Mouse (Mus musculus) left cerebral cortex, postnatal 25 days (tissue): ENCODE measurements around the gene Mroh9. TPM values are rescaled to one million over a fixed set of nuclear protein-coding genes. Genes with fewer than 3 reads are reported as not detected.

Experiments
- DNase-seq, 2 experiments: peaks; one replicate each; pipeline ENCODE4 v3.0.0; 2022; ENCODE audit warnings: low spot score in 2 of 2, mixed read lengths in 1 of 2
- intact Hi-C: fragments of 180-260 bp; cut with DNase I; formaldehyde crosslinking; loops from one replicate; pipeline ENCODE4 v1.15.1; 2025
- total RNA-seq, 2 experiments: library from RNA; stranded (reverse); gene quantifications; 2 replicates each; pipeline ENCODE4 v1.2.3; 2021

The Mroh9 gene
- not detected for total RNA-seq

DNA sequence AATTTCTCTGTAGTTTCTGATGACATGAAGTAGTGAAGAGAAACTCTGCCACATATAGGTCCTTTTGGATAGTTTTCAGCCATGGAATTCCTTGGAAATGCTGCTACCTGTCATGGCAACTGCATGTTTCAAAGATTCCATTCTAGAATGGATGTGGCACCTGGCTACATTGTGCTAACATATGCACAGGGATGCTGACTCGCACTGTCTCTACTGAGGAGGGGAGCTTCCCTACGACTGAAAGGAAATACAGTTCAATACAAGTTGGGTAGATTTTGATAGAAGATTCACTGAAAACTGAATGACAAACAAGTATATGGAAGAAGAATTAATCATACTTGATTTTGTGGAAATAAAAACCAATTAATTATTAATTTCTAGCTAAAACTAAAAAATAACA, at the start of gene Mroh9:
Mroh9 (minus strand) TSS at position 101 of the 400 bp plus-strand sequence.
- no peak for DNase-seq
- intact Hi-C loops: no loop called here

DNA sequence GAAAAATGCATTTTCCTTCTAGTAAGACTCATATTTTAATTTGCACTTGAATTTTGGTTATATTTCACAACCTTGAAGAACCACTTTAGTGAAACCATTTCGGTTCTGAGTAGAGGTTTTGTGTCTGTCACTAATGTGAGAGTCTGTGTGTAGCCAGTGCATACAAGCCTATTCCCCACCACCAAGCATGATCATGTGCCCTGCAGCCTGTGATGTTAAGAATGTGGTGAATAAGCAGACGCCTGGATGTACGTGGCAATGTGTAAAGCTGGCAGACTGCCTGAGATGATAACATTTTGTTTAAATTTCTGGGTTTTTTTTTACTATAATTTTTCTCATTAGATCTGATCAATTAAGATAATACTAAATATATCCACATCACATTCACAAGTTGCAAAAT, 44.5 kb upstream of the Mroh9 start:
- no peak for DNase-seq
- intact Hi-C loops: no loop called here

DNA sequence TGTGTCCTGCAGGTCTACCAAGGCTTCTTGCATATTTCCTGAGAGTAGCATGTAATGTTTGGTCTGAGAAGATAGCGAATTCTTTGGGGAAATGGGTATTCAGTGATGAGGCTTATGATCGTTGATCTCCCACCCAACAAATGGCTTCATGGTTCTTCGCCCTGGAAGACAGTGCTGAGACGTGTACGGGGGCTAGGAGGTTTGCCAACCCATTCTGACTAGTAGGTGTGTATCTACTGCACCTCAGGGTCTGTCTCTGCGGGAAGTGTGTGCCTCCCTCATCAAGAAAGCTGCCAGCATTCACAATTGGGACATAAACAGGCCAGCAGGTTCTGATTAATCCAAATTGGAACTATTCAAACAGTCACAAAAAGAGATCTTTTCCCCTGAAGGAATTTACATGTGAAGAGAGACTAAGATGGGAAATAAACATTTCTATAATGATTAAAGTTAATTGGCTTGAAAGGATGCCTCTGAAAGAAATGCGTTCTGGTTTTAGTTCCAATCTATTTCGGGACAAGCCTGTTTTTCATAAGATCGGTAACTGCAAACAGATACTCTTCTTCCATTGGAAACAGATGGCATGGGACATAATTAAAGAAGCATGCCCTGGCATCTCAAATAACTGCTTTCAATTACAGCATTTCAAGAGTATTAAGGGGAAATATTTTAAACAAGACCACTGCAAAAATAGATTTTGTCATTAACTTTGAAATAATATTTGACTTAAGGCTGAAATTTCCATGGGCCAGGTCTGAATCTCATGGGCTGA, 43.8 kb upstream of the Mroh9 start:
- intact Hi-C loops: no loop called here
- DNase-seq: peak in 1 of 2 experiments; percentile 8

DNA sequence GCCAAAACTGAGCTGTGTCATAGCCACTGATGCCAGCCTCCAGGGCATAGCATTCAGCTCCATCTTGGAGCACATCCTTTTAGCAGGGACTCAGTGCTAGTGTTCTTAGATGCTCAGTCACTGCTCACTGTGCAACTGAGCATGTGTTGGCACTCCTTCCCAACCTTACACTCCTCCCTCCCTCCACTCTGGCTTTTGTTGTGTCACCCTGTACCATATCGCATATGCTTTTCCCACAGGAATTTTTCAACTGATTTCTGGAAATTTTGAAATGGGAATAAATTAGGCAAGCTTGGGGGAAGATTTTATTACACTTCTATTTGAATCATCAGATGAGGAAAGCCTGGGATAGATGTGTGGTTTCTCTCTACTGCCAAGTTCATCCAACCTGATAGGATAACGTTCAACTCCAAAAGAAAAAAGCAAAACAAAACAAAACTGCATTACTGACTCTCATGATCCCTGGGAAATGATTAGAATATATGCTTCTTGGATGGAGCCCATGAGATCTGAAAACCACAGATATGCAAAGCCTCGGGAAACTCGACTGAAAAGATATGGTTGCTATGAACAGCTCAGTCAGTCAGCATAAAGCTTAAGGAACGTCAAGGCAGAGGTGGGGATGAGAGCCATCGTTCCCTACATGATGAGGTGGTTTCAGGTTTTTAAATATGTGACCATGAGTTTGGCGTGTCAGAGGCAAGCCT, 40.9 kb upstream of the Mroh9 start:
- intact Hi-C loops: no loop called here
- DNase-seq: peak in 1 of 2 experiments; percentile 13

DNA sequence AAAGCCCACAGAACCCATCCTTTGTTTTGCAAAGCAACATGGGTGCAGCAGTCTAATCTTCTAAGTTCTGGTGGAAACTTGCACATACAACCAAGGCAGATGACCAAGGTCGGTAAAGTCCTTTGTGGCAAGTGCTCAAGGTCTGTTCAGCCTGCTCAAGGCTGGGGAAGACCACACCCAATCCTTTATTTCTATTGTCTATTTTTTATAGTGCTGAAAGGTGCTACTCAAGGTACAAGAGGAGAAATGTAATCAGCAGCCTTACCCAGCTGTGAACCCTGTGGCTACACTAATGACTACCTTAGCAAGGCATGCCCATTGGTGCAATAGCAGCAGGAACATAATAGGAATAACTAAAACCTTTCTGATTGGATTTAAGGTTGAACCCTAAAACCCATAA, 36.9 kb upstream of the Mroh9 start:
- no peak for DNase-seq
- intact Hi-C loops: no loop called here

DNA sequence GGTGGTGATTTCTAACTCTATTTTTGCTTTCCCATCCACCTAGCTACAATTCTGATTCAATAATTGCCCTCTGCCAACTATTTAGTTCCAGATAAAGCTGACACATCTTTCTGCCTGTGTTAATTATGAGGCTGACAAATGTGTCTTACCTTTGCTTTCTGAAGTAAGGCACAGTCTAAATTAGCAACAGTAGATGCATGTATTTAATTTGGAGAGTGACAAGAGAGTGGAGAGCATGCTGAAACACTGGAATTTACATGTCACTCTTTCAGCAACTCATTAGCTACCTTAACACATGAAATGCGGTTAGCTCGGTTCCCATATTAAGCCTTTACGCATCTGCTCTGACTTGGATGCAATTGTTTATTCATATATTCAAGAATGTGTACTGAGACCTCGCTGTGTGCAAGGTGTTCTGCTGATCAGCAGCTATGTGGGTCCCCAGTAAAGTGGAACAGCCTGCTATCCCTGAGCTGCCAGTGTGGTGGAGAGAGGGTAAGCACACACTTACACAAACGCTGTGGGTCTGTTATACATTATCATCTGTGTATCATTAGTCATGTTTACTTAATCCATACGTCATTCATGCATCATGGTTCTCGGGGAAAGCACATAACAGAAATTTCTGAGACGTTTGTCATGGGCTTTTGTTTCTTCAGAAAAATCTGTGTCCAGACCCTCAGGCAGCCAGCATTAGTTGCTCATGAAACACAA, 28.1 kb upstream of the Mroh9 start:
- intact Hi-C loops: no loop called here
- no peak for DNase-seq

DNA sequence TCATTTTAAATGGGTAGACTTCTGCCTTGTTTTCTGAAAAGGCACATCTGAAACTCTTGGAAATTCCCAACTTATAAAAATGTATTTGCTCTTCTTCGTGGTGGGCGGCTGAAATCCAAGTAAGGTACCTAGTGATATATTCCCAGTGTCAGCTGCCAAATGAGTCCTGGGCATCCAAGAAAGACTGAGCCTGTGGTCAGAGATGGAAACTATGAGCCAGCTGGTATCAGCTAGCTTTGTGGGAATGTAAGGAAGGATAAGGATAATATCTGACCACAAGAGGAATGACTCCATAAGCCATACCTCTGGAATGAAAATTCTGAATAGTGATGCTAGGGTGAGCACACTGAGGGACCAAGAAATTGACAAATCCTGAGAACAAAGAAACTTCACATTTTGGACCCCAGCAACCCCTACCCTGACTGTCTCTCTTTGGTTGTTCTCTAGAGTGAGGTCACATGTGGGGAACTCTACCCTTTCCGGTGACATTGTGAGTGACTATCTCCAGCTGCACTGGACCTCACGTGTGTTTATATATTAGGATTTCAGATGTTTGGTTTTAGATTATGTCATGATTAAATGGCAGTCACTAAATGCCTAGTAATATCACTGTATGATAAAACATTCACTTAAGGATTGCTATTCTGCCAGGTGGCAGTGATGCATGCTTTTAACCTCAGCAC, 27.2 kb upstream of the Mroh9 start:
- intact Hi-C loops: no loop called here

DNA sequence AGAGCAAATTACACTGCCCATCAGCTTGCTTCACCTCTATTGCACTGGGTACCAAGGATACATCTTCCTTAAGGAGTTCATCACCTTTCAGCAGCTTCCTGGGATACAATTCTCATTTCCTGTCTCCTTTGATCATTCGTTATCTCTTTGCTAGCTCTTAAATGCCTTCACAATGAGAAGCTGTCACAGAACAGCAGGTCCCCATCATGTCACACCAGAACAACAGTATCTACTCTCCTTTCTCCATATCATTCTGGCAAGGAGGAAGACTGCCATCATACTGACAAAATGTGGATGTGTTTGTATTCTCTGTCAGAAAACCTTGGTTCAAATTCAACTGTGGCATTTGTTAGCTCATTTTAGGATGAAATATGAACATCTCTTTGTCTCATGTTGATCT, 19.5 kb upstream of the Mroh9 start:
- intact Hi-C loops: no loop called here

More for the DNA sequence above, 27.2 kb upstream of the Mroh9 start:
- DNase-seq: no peak

DNA sequence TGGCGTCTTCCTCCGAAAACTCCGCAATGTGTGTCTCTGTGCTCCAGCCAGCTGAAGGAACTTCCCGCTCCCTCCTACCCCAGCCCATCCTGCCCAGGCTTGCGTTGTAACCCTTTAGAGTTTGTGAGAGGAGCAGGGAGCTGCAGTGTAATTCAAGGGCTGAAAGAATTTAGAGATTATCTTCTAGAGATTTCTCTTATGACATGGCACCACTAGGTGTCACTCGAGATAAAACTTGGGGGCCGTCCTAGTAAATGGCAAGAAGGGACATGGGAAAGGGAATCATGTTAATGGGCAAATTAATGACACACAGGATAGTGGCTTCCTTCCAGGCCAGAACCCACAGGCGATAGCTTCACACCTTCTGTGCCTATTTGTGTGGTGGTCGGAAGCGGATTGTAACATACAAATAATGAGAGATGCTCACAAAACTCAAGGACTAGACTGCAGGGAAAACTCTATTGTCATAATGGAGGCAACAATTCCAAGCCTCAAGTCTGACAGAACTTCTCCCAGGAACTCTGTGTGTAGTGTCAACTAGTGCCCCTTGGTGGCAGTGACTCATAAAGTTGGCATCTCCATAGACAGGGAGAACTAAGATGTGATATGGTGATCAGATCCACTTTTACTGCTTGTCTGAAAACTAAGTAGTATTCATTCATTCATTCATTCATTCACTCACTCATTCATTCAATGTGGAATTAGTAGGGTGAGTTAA, 6.1 kb upstream of the Mroh9 start:
- intact Hi-C loops: no loop called here
- peak; percentile 21 to 38 for DNase-seq

More for the DNA sequence above, 19.5 kb upstream of the Mroh9 start:
- DNase-seq: no peak

DNA sequence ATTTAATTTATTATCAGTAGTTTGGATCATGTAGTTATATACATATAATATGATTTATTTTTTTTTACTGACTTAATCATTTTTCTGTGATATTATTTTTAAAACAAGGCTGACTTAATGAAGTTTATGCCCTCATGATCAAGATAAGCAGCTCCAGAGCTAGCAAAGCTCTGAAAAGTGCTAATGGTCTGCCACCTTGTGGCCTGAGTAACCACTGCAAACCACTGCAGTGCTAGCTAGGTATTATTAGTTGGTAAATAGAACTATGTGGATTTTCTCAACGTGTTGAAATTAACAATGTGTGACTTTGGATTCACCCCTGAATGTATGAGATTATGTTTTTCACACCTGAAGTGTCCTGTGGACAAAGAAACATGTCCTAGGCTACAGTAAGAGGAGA, 15.0 kb downstream of the Mroh9 start:
- intact Hi-C loops: loop anchor here (5.0 kb wide), 2 partner anchors 253 to 328 kb away; partner anchors contain the start of gene Prrc2c
- peak; percentile 54 to 56 for DNase-seq

DNA sequence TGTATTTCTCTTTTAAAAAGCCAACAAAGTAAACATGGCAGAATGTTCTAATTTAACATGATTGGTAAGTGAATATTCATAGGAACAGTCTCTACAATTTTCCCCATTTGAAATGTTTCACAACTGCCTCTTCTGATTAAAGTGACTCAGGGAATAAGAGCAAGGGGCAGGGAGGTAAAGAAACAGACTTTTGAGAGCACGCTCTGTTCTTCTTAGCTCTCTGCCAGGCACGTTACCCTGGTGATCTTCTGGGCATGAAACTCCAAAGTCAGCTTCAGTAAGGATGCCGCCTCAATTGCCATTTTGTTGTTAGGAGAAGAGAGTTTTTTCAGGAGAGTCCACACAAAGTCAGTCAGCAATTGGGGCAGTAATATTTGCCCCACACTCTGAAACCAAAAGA, 25.1 kb downstream of the Mroh9 start:
- no peak for DNase-seq
- intact Hi-C loops: no loop called here

DNA sequence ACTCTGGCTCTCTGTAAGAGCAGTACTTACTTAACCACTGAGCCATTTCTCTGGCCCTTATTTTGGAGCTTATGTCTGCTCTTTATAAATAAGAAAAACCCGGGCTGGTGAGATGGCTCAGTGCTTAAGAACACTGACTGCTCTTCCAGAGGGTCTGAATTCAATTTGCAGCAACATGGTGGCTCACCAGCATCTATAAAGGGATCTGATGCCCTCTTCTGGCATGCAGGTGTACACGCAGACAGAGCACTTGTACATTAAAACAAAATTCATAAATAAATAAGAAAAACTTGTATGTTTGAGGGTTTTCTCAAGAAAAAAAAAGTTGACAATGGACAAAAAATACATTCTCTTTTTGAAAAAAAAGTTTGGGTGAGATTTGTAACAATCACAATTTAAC, 28.1 kb downstream of the Mroh9 start:
- DNase-seq: peak in 1 of 2 experiments; percentile 33
- intact Hi-C loops: loop anchor here (1.0 to 5.0 kb wide), 2 partner anchors 161 to 245 kb away; partner anchors contain the start of gene Fmo4

DNA sequence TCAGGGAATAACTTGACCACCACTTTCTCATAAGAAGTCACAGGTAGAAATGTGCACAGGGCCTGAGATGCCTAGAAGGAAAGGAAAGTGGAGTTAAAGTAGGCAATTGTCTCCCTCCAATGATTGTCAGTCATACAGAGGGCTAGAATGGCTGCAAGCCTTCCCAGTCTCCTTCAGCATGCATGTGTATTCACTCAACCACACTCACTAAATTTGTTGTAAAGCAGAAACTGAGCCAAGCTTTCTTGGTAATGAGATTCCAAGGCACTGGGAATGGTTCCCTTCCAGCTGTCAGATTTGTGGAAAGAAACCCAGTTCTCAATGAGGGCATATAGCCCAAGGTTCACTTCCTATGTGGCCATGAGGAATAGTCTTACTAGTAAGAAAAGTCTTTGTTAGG, 29.8 kb downstream of the Mroh9 start:
- no peak for DNase-seq
- intact Hi-C loops: loop anchor here (5.0 kb wide), 1 partner anchor 243 kb away; the partner anchor contains the start of gene Fmo4

DNA sequence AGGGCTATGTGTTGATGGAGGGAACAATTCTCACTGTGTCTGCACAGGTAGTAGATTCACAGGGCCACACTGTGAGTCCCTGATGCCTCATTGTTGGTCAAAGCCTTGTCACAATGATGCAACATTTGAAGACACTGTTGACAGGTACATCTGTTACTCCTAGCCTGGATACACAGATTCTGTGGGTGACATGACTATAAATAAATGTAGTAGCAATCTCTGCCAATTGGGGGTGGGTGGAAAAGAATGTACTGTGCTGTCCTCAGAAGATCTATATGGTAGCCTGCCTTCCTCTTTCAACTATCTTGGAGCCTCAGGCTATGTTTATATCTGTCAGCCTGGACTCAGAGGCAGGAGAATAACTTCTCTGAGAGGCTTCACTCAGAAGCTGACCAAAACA, 62.4 kb downstream of the Mroh9 start:
- peak in 1 of 2 experiments; percentile 54 for DNase-seq

DNA sequence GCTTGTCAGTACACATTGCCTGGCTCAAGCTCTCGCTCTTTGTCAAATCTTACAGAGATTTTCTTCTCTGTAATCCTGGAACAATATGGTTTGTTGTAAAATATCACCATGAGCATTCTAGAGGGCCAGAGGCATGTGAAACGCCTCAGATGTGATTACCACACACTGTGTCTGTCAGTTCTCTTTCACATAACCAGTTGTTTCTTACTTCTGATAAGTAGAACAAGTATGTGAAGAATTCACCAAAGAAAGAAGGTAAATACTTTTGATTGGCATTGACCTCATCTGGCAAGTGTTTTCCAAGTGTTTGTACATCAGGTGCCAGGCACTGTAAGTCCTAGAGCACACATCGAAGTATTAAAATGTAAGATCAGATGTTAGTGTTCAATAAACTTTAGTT, 76.2 kb downstream of the Mroh9 start:
- intact Hi-C loops: no loop called here
- no peak for DNase-seq

More for the DNA sequence above, 62.4 kb downstream of the Mroh9 start:
- intact Hi-C loops: no loop called here

DNA sequence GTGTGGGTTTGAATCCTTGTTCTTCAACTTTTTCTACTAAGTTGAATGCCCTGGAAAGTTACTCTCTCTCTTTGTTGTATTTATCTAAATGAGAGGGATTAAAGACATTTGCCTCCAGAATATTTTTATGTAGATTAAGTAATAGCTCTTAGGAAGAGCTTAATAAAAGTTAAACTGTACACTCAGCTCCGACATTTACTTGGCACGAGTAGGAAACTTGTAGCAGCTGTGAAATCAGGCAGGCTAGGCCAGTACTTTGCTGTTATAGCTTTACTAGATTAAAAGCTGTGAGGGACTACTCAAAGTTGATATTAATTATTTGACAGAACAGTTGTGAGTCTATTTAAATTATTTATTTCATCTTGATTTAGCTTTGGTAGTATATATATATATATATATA, 82.0 kb downstream of the Mroh9 start:
- no peak for DNase-seq
- intact Hi-C loops: no loop called here

DNA sequence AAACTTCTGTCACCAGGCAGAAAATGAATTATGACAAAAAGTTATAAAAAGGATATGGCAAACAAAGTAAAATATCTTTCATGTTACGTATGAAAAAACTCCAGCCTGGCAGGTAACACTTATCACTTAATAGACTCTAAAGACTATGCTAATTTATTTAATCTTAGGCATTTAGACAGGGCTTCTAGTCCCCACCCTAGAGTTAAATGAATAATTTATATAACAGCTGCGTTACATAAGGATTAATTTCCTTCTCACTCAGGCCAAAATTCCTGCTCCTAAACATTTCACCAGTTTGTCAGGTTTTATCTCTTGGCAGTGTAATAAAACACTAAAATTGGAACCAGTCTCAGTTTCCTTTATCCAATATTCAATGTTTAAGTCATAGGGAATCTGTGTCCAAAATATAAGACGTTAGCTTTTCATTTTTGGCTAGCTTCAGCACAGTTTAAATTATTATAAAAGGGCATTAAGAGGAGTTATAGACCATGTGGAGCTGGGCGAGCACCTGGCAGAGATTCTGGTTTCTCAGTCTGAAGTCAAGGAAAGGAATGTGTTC, 84.1 kb downstream of the Mroh9 start:
- intact Hi-C loops: no loop called here
- no peak for DNase-seq

DNA sequence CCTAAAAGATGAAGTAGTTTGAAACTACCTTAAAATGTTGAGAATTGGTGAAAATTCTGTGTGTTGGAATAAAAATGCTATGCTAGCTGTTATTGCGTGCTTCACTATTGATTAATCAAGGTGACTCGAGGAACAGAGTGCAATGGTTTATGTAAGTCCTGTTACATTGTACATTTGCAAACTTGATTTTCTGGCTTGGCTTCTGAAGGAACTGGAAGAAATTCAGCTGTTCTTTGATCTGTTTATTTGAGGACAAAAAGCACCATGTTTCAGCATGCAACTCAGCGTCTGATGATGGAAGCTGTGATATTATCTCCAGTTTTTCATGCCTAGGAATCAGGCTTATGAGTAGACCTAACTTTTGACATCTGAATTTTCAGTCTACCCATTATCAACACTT, 97.9 kb downstream of the Mroh9 start:
- intact Hi-C loops: no loop called here
- DNase-seq: no peak

DNA sequence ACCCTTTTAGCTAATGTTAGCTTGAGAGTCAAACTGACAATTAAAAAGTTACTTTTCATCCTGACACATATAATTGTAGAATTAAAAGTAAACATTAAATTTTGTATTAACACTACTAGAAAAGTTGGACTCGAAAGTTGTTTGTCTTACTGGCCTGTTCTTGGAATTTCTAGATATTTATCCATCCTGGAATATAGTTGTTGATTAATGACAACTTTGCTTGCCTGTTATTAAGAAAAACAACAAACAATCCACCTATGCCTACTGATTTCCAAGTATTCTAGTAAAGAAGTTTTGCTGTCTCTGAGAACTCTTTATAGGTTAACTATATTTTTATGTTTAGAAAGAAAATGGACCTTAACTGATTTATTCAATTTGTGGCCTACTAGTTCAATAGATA, 98.7 kb downstream of the Mroh9 start:
- intact Hi-C loops: no loop called here
- no peak for DNase-seq
